Mouse (Mus musculus): ENCODE data around the gene Gm19935.

- TF ChIP-seq EP300 (optimal IDR thresholded peaks at IDR 0.05) (no peak), CTCF (IDR thresholded peaks at IDR 0.05; ENCODE audit: low read depth) (no peak)
Measured at GRCm38 (mm10) chr8:90820321-90820696, 3.1 kb upstream of the Gm19935 start.
